In genomic region chr9:43993221-43993976, GRCm38 (mm10) we compare ENCODE assay signal across 11 mouse cellular contexts. TPM values are rescaled to one million over a fixed set of nuclear protein-coding genes. Genes with fewer than 3 reads are reported as not detected.
DNase-seq lines count a peak whose midpoint lies in the region; ATAC-seq and TF ChIP-seq lines count a peak whose summit lies in the region.
"Had no signal": no experiment of that assay in that cellular context is flagged by ENCODE, and none has a peak within 500 bp of the region (broad histone marks: within the 10 kb centered on the region; RNA-seq: fewer than 3 reads in every experiment).

No protein-coding gene starts in this region.

- H3K36me3 ChIP-seq in hindbrain, embryonic 13.5 days: no peaks in the 10 kb centered on the region
- H3K36me3 ChIP-seq in hindbrain, postnatal 0 days (ENCODE audit: insufficient read depth, low read length): no peaks in the 10 kb centered on the region
- H3K36me3 ChIP-seq in heart, postnatal 0 days (replicated peaks; ENCODE audit: control insufficient read depth, insufficient read depth, low read length): no peaks in the 10 kb centered on the region
- H3K36me3 ChIP-seq in stomach, embryonic 16.5 days (ENCODE audit: control insufficient read depth, insufficient read depth, low read length): no peaks in the 10 kb centered on the region

- H3K9me3 ChIP-seq in hindbrain, embryonic 13.5 days: no peaks in the 10 kb centered on the region
- H3K9me3 ChIP-seq in hindbrain, postnatal 0 days (ENCODE audit: low read length): no peaks in the 10 kb centered on the region
- H3K9me3 ChIP-seq in heart, postnatal 0 days (replicated peaks; ENCODE audit: control insufficient read depth, low read length): no peaks in the 10 kb centered on the region
- no peaks in the 10 kb centered on the region for H3K9me3 ChIP-seq in stomach, embryonic 16.5 days (replicated peaks; ENCODE audit: control insufficient read depth, low read length)

- no peak overlapping the region for H3K27ac ChIP-seq in hindbrain, embryonic 13.5 days
- H3K27ac ChIP-seq in hindbrain, postnatal 0 days: no peak overlapping the region
- H3K27ac ChIP-seq in heart, postnatal 0 days (ENCODE audit: low read depth): peak overlapping the region; percentile 61
- H3K27ac ChIP-seq in stomach, embryonic 16.5 days (ENCODE audit: low read length): peak overlapping the region; percentile 42

- H3K9ac ChIP-seq in hindbrain, embryonic 13.5 days: 0 out of 2 replicates have a peak overlapping the region, but pooled peaks have one; percentile 36
- H3K9ac ChIP-seq in hindbrain, postnatal 0 days (replicated peaks; ENCODE audit: low read length): no peak overlapping the region
- H3K9ac ChIP-seq in heart, postnatal 0 days (replicated peaks; ENCODE audit: low read depth, low read length): no peak overlapping the region
- 0 out of 2 replicates have a peak overlapping the region, but pooled peaks have one; percentile 26 for H3K9ac ChIP-seq in stomach, embryonic 16.5 days (ENCODE audit: low read length)

- H3K4me2 ChIP-seq in hindbrain, embryonic 13.5 days: no peak overlapping the region
- H3K4me2 ChIP-seq in hindbrain, postnatal 0 days (ENCODE audit: low read depth, low read length): no peak overlapping the region
- H3K4me2 ChIP-seq in heart, postnatal 0 days (ENCODE audit: low read depth, low read length): no peak overlapping the region
- H3K4me2 ChIP-seq in stomach, embryonic 16.5 days (ENCODE audit: low read depth, low read length): no peak overlapping the region

- WGBS in hindbrain, embryonic 13.5 days: 19% methylated on average over 9 of the region's 9 CpGs
- WGBS in hindbrain, postnatal 0 days: 27% methylated on average over 9 of the region's 9 CpGs
- 32% methylated on average over 9 of the region's 9 CpGs for WGBS in heart, postnatal 0 days
- 22% methylated on average over 9 of the region's 9 CpGs for WGBS in stomach, embryonic 16.5 days

- no peak for TF ChIP-seq EP300 in heart, postnatal 0 days (IDR thresholded peaks at IDR 0.05; ENCODE audit: low read depth)

- H3K4me3 ChIP-seq in hindbrain, embryonic 13.5 days: no peak overlapping the region
- no peak overlapping the region for H3K4me3 ChIP-seq in hindbrain, postnatal 0 days (ENCODE audit: low read length)
- H3K4me3 ChIP-seq in heart, postnatal 0 days (ENCODE audit: low read depth, low read length): no peak overlapping the region
- no peak overlapping the region for H3K4me3 ChIP-seq in stomach, embryonic 16.5 days (replicated peaks; ENCODE audit: low read length)

- no peak for ATAC-seq in hindbrain, embryonic 13.5 days (ENCODE audit: low FRiP score)
- ATAC-seq in hindbrain, postnatal 0 days: no peak
- ATAC-seq in heart, postnatal 0 days (ENCODE audit: insufficient read depth, low read depth): peak; percentile 19; the same call in 1 of the 2 replicates
- peak; percentile 47; the same call in 1 of the 2 replicates for ATAC-seq in stomach, embryonic 16.5 days (ENCODE audit: insufficient read depth, low FRiP score)
- ATAC-seq: activated CD4-positive, CD25-positive, alpha-beta regulatory T cell, adult 4 months had no signal

- peaks cover 22% of the 10 kb centered on the region for H3K4me1 ChIP-seq in hindbrain, embryonic 13.5 days (replicated peaks)
- 0 out of 2 replicates have a peak, but pooled peaks cover 3% of the 10 kb centered on the region for H3K4me1 ChIP-seq in hindbrain, postnatal 0 days (ENCODE audit: insufficient read depth, low read length)
- H3K4me1 ChIP-seq in heart, postnatal 0 days (ENCODE audit: control insufficient read depth, insufficient read depth): peaks cover 14% of the 10 kb centered on the region
- H3K4me1 ChIP-seq in stomach, embryonic 16.5 days (ENCODE audit: control insufficient read depth, insufficient read depth, low read length): peaks cover 24% of the 10 kb centered on the region

- no peak for DNase-seq in hindbrain, postnatal 0 days (ENCODE audit: low spot score)
- DNase-seq in thymus, postnatal 0 days (ENCODE audit: low spot score): peak; percentile 38
- DNase-seq in thymus, postnatal 10 days (ENCODE audit: low spot score in 2 of 2): no peak
- DNase-seq in heart, postnatal 0 days (ENCODE audit: low spot score): no peak
- no peak for DNase-seq in c-Kit-positive CD71-positive TER-119-positive erythroid progenitor cells, embryonic 14.5 days (ENCODE audit: low spot score)
- no peak for DNase-seq in cerebellum, postnatal 14 days
- DNase-seq: cerebellum, adult 2 months had no signal

- no peak for TF ChIP-seq CTCF in hindbrain, postnatal 0 days (IDR thresholded peaks at IDR 0.05; ENCODE audit: low read depth)
- no peak for TF ChIP-seq CTCF in heart, postnatal 0 days (IDR thresholded peaks at IDR 0.05; ENCODE audit: low read depth)

- H3K27me3 ChIP-seq in hindbrain, embryonic 13.5 days: peaks cover 6% of the 10 kb centered on the region; the same call in 1 of the 2 replicates
- no peaks in the 10 kb centered on the region for H3K27me3 ChIP-seq in hindbrain, postnatal 0 days (ENCODE audit: insufficient read depth, low read length)
- H3K27me3 ChIP-seq in heart, postnatal 0 days (ENCODE audit: control insufficient read depth, insufficient read depth, low read length): no peaks in the 10 kb centered on the region
- H3K27me3 ChIP-seq in stomach, embryonic 16.5 days (ENCODE audit: control insufficient read depth, insufficient read depth, low read length): no peaks in the 10 kb centered on the region

RNA-seq across cellular contexts. Expression of gene Thy1, which starts 49.8 kb away (rescaled TPM):
- 0.27 and 0.55 TPM in 2 replicates for polyA plus RNA-seq in hindbrain, embryonic 13.5 days (2015; fragmentation: Nextera tagmentation; extraction: Ambion mirVana)
- total RNA-seq in hindbrain, postnatal 0 days (2014; rRNA removed): 131 and 138 TPM in 2 replicates
- polyA plus RNA-seq in hindbrain, postnatal 0 days (2015; fragmentation: Nextera tagmentation; extraction: Ambion mirVana): 49.6 and 51.1 TPM in 2 replicates
- 415 and 436 TPM in 2 replicates for polyA plus RNA-seq in thymus, postnatal 0 days (2015; fragmentation: Nextera tagmentation; extraction: Ambion mirVana)
- total RNA-seq in heart, postnatal 0 days (2014; rRNA removed; ENCODE audit: low replicate concordance): 6.3 and 12.5 TPM in 2 replicates
- polyA plus RNA-seq in heart, postnatal 0 days (2015; fragmentation: Nextera tagmentation; extraction: Ambion mirVana): 3.6 and 4.4 TPM in 2 replicates
- polyA plus RNA-seq in stomach, embryonic 16.5 days (2015; fragmentation: Nextera tagmentation; extraction: Ambion mirVana): 1.7 and 2.0 TPM in 2 replicates
- total RNA-seq: CH12.LX had no signal

Comparison
In these comparisons a context has a peak if more than half of its experiments do, and no peak if none do; other contexts are left out.
1. H3K9ac ChIP-seq: peak in hindbrain, embryonic 13.5 days (single experiment) and stomach, embryonic 16.5 days (single experiment); none in hindbrain, postnatal 0 days (single experiment) and heart, postnatal 0 days (single experiment).
2. ATAC-seq: peak in heart, postnatal 0 days (single experiment) and stomach, embryonic 16.5 days (single experiment); none in hindbrain, embryonic 13.5 days (single experiment) and hindbrain, postnatal 0 days (single experiment).
3. H3K27ac ChIP-seq: peak in heart, postnatal 0 days (single experiment) and stomach, embryonic 16.5 days (single experiment); none in hindbrain, embryonic 13.5 days (single experiment) and hindbrain, postnatal 0 days (single experiment).